Mouse (Mus musculus): ENCODE results near the gene Ctnna2. TPM values are rescaled to one million over a fixed set of nuclear protein-coding genes. Genes with fewer than 3 reads are reported as not detected.

Gene Ctnna2
- 0.62 and 2.0 TPM in 2 replicates for polyA plus RNA-seq (2015; fragmentation: Nextera tagmentation; extraction: Ambion mirVana)

DNA sequence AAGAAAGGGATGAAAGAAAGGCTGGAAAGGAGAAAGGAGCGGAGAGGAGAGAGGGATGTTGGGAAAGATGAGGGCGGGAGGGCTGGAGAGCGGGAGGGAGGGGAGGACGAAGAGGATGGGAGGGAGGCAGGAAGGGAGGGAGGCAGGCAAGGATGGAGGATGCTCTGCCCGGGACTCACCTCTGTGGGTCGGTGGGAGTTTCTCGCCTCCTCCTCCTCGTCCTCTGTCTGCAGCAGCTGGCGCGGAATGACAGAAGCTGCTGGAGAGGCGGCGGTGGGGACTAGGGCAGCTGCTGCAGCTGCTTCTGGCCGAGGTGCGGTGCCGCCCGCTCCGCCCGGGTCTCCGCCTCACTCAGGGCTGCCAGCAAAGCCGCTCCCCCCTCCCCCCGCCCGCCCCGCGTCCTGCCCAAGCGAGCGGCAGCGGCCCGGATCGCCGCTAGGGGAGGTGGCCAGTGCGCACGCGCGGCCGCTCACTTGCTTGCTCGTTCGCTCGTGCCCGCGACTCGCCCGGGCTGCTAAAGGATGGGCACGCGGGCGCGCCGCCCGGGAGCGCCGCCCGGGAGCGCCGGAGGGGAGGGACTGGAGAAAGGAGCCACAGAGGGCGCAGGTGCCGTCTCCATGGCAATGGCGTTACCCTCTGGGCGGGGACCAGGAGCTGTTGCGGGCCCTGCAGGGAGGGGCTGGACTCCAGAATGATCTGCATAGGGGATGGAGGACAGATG, at the start of gene Ctnna2:
Ctnna2 (minus strand) TSS at position 459 of the 721 bp plus-strand sequence.
- peaks cover 20% of the 10 kb centered on the region; the same call in 1 of the 2 replicates for H3K27me3 ChIP-seq
- H3K4me2 ChIP-seq, result peak within 1 kb of the TSS; percentile 91
- no peaks in the 10 kb centered on the region for H3K36me3 ChIP-seq
- H3K9ac ChIP-seq, result 0 out of 2 replicates have a peak within 1 kb of the TSS, but pooled peaks have one; percentile 7
- ATAC-seq (replicated peaks; ENCODE audit: low FRiP score), result peak; percentile 97
- H3K4me1 ChIP-seq, result peaks cover 8% of the 10 kb centered on the region; the same call in 1 of the 2 replicates
- peak within 1 kb of the TSS; percentile 54 for H3K4me3 ChIP-seq (replicated peaks)
- no peak within 1 kb of the TSS for H3K27ac ChIP-seq
- no peaks in the 10 kb centered on the region for H3K9me3 ChIP-seq (replicated peaks)
- under 1% methylated on average over 56 of the region's 58 CpGs for WGBS

DNA sequence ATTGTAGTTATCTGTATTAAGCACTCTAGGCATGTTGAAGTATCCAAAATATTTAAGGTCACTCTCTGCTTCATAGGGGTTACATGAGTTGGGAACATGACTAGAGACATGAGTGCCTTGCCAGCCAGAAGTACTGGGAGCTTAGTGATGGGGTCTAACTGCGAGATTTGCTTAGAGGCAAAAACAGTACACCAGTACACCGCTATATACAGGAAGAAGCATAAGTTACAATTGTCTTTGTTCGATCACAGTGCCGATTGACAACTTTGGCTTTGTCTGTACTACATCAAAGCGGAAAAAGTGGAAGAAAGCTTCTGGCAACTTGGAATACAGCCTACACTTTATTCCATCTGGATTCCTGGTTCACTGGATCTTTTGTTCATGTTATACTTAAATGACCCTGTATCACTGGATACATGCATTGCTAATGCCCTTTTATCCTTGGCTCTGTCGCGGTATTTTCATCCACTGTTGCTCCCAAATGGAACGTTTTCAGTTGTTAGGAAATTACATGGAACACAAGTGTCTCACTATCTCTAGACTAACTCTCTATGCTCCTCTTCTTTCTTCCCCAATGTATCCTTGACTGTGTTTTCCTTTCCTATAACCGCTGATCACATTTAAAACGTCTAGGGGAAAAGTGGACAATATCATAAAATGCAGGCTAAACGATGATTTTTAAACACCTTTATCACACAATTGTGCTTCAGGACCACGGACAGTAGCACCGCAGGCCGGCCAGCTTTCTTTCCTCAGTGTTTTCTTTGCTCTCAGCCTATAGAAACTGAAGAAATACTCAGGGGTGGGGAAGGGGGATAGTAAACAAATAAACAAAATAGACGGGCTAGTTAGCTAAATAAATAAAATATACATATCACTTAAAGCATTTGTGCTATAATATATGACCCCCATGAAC, 896 bp upstream of the Ctnna2 start:
- Histone ChIP-seq H3K4me2 (peak overlapping the region; percentile 91), H3K9me3 (replicated peaks) (no peaks in the 10 kb centered on the region), H3K4me1 (peaks cover 8% of the 10 kb centered on the region; the same call in 1 of the 2 replicates), H3K4me3 (replicated peaks) (peak overlapping the region; percentile 54), H3K27ac (no peak overlapping the region), H3K27me3 (peaks cover 20% of the 10 kb centered on the region; the same call in 1 of the 2 replicates), H3K36me3 (no peaks in the 10 kb centered on the region), H3K9ac (no peak overlapping the region)
- ATAC-seq (replicated peaks; ENCODE audit: low FRiP score), result no peak
- WGBS, result 17% methylated on average over 15 of the region's 15 CpGs

DNA sequence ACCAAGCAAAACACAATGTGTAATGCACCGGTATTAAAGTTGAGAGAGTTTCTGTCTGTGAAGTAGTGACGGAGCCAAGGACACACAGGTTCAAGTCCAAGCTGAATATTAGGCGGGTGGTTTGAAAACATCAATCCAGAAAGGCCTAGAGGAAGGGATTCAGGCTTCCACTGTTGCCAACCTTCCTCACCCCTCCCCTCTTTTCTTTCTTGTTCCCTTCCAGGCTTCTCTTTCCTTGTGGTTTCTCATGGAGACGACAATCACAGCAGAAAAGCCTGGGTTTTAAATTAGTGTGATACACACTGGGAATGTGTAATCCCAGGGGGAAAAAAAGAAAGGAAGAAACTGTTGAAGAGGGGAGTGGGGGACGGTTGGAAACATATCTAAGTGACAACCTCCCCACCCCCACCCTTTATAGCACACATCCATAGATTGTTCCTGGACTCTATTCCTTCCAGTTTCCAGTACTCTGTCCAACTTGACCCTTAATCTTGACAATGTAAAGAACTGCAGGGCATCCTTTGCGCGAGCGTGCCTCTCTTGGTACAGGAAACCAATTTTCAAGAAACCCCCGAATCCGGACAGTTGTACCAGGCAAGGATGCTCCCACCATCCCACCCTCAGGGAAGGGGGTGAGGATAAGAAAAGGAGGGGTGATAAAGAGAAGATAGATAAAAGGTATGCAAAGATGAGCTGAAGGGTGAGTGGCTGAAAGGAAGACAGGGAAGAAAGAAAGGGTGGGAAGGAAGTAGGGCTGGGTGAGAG, 841 bp downstream of the Ctnna2 start:
- Histone ChIP-seq H3K9me3 (replicated peaks) (no peaks in the 10 kb centered on the region), H3K27ac (no peak overlapping the region), H3K4me3 (replicated peaks) (peak overlapping the region; percentile 54), H3K36me3 (no peaks in the 10 kb centered on the region), H3K4me1 (peaks cover 8% of the 10 kb centered on the region; the same call in 1 of the 2 replicates), H3K27me3 (peaks cover 20% of the 10 kb centered on the region; the same call in 1 of the 2 replicates), H3K9ac (no peak overlapping the region), H3K4me2 (peak overlapping the region; percentile 91)
- ATAC-seq (replicated peaks; ENCODE audit: low FRiP score), result no peak
- 24% methylated on average over 10 of the region's 10 CpGs for WGBS

DNA sequence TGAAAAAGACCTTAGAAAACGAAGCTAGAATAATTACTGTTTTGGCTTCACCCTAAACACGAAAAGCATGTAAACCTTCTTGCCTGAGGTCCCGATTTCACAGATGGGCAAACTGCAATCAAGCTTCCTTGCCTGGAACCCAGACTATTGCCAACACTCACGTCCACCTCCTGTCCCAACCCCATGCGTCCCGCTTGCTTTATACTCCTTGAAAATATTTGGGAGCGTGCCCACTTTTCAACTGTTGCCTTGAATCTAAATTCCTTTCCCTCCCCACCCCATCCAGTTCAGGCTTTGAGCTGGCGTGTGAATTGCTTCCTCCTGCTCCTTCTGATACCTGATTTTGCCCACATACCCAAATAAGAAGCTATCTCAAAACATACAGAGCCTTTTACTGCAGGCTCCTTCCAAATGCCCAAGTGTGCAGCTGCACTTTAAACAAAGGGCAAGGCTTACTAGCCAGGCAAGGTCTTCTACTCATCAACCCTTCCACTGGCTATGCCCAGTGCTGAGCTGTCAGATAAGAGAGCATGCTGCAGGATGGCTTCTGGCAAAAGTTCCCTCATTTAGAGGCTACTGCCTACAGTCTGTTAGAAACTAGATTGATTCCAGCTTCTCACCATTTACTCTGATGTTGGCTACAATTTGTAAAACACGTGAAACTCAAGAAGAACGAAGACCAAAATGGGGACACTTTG, 8.8 kb downstream of the Ctnna2 start:
- WGBS, result 77% methylated on average over 10 of the region's 10 CpGs

DNA sequence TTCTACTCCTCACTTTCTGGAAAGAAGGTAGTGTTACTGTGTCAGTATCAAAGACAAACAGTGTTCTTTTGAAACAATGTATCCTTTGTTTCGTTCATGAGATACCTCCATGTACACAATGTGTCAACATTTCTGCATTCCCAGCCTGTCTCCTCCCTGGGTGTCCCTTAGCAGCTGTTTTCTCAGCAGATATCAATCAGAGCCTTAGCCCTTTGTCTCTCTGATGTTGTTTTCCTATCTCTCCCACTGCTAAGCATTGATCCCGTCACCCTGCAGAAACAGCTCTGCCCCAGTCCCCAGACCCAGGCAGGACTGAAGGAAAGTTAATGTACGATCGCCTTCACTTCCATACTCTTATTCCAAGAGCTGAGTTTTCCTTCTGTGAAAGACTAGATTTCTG, 9.7 kb downstream of the Ctnna2 start:
- no peak for ATAC-seq (replicated peaks; ENCODE audit: low FRiP score)
- Histone ChIP-seq H3K9me3 (replicated peaks) (no peaks in the 10 kb centered on the region), H3K27ac (no peak overlapping the region), H3K4me1 (no peaks in the 10 kb centered on the region), H3K36me3 (no peaks in the 10 kb centered on the region), H3K4me2 (no peak overlapping the region), H3K9ac (no peak overlapping the region), H3K27me3 (no peaks in the 10 kb centered on the region), H3K4me3 (replicated peaks) (no peak overlapping the region)
- WGBS, result 51% methylated on average over 4 of the region's 4 CpGs

More for the DNA sequence above, 8.8 kb downstream of the Ctnna2 start:
- H3K27ac ChIP-seq, result no peak overlapping the region
- H3K27me3 ChIP-seq, result no peaks in the 10 kb centered on the region
- no peak overlapping the region for H3K4me3 ChIP-seq (replicated peaks)
- no peak overlapping the region for H3K4me2 ChIP-seq
- no peak overlapping the region for H3K9ac ChIP-seq
- no peak for ATAC-seq (replicated peaks; ENCODE audit: low FRiP score)
- H3K9me3 ChIP-seq (replicated peaks), result no peaks in the 10 kb centered on the region
- H3K4me1 ChIP-seq, result no peaks in the 10 kb centered on the region
- no peaks in the 10 kb centered on the region for H3K36me3 ChIP-seq

DNA sequence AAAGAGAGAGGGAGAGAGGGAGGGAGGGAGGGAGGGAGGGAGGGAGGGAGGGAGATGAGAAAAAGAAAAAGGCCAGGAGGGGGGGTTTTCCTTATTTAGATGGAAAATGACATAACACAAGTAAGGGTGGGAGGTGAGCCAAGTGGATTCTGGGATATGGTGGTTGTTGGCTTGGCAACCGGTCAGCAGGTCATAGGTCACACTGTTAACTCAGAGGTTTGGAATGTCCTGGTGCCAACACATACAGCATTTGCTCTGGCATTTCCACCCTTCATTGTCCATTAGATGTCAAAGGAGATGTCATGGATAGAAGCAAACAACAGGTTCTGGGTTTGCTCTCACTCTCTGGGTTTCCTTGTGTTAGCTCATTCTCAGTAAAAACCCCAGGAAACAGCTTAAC, 17.5 kb downstream of the Ctnna2 start:
- Histone ChIP-seq H3K9ac (no peak overlapping the region), H3K36me3 (no peaks in the 10 kb centered on the region), H3K27ac (no peak overlapping the region), H3K9me3 (replicated peaks) (no peaks in the 10 kb centered on the region), H3K4me2 (no peak overlapping the region), H3K4me1 (no peaks in the 10 kb centered on the region), H3K4me3 (replicated peaks) (no peak overlapping the region), H3K27me3 (no peaks in the 10 kb centered on the region)
- 76% methylated on average over 1 of the region's 1 CpGs for WGBS
- ATAC-seq (replicated peaks; ENCODE audit: low FRiP score), result no peak

DNA sequence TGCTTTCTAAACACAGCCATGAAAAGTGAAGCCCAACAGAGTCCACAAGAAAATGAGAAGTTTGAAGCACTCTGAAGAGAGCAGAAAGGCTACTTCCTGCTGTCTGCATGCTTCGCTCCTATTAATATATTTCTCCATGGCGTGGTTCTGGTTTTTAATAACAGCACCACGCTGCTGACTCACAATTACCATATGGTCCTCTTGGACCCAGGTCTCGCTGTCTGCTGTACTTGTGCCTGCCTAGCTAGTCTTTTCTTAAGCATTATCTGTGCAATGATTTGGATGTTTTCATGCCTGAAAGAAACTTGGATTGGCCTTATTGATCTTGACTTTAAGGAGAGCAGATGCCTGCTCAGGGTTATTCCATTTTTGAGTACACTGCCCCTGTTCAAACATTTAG, 28.2 kb downstream of the Ctnna2 start:
- Histone ChIP-seq H3K4me3 (replicated peaks) (no peak overlapping the region), H3K4me2 (no peak overlapping the region), H3K27ac (no peak overlapping the region), H3K9ac (no peak overlapping the region), H3K36me3 (no peaks in the 10 kb centered on the region), H3K9me3 (replicated peaks) (no peaks in the 10 kb centered on the region), H3K27me3 (no peaks in the 10 kb centered on the region), H3K4me1 (no peaks in the 10 kb centered on the region)
- WGBS, result 79% methylated on average over 4 of the region's 4 CpGs
- no peak for ATAC-seq (replicated peaks; ENCODE audit: low FRiP score)

DNA sequence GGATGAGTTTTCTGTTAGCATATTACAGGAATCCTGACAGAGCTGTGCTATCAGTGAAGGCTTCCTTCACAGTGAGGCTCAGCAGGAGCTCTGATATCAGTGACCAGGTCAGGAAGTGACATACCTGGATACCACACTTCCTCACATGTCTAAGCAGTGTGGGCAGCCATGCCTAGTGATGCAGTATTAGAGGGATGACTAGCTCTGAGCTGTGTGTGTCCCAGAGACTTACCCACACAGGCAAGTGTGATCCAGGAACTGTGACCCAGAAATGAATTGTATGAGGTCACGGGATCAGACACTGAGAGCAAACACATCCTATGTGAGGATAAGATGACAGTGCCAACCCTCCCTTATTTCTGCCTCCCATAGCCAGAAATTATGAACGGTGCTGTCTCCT, 28.8 kb downstream of the Ctnna2 start:
- Histone ChIP-seq H3K4me2 (no peak overlapping the region), H3K9me3 (replicated peaks) (no peaks in the 10 kb centered on the region), H3K36me3 (no peaks in the 10 kb centered on the region), H3K4me3 (replicated peaks) (no peak overlapping the region), H3K27ac (no peak overlapping the region), H3K4me1 (no peaks in the 10 kb centered on the region), H3K9ac (no peak overlapping the region), H3K27me3 (no peaks in the 10 kb centered on the region)
- 73% methylated on average over 2 of the region's 2 CpGs for WGBS
- ATAC-seq (replicated peaks; ENCODE audit: low FRiP score), result no peak

DNA sequence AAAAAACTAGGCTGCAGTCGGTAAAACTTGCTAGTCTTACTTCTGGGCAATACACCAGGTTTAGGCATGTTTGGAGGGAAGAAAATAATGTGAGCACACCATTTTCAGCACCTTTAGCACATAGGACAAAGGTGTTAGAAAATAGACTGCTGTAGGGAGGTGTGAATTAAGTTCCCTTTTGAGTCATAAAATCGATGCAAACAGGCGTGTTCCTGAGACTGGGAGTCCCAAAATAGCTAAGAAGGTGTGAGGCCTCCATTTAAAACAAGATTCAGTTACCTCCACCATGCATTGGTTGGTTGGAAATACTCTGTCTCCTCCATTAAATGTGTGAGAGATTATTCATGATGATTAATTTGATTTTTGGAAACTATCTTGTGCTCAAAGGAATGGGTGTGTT, 50.1 kb downstream of the Ctnna2 start:
- H3K9ac ChIP-seq, result no peak overlapping the region
- H3K27me3 ChIP-seq, result no peaks in the 10 kb centered on the region
- H3K36me3 ChIP-seq, result no peaks in the 10 kb centered on the region
- WGBS, result 71% methylated on average over 3 of the region's 3 CpGs
- no peak overlapping the region for H3K27ac ChIP-seq
- no peak overlapping the region for H3K4me3 ChIP-seq (replicated peaks)
- ATAC-seq (replicated peaks; ENCODE audit: low FRiP score), result no peak
- no peaks in the 10 kb centered on the region for H3K4me1 ChIP-seq
- H3K9me3 ChIP-seq (replicated peaks), result no peaks in the 10 kb centered on the region
- H3K4me2 ChIP-seq, result no peak overlapping the region

DNA sequence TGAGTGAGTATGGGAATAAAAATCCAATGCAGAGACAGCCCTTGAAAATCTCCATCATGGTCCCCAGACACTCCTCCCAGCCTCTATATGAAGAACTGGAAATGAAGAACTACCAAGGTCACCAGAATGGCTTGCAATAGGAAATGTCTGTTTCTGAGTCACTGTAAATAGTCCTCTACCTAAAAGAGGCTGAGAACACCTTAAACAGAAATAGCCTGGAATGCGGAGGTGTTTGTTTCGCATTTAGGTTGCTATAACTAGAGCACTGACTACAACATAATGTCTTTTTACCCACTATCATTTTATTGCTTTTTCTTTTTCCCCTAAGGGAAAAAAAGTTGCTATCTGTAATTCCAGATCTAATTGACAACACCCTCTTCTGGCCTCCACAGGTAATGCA, 106.3 kb downstream of the Ctnna2 start:
- ATAC-seq (replicated peaks; ENCODE audit: low FRiP score), result no peak
- no peak overlapping the region for H3K9ac ChIP-seq
- no peak overlapping the region for H3K4me2 ChIP-seq
- no peaks in the 10 kb centered on the region for H3K4me1 ChIP-seq
- 98% methylated on average over 2 of the region's 2 CpGs for WGBS
- H3K27ac ChIP-seq, result no peak overlapping the region
- H3K27me3 ChIP-seq, result no peaks in the 10 kb centered on the region
- H3K4me3 ChIP-seq (replicated peaks), result no peak overlapping the region
- H3K9me3 ChIP-seq (replicated peaks), result no peaks in the 10 kb centered on the region
- H3K36me3 ChIP-seq, result no peaks in the 10 kb centered on the region

DNA sequence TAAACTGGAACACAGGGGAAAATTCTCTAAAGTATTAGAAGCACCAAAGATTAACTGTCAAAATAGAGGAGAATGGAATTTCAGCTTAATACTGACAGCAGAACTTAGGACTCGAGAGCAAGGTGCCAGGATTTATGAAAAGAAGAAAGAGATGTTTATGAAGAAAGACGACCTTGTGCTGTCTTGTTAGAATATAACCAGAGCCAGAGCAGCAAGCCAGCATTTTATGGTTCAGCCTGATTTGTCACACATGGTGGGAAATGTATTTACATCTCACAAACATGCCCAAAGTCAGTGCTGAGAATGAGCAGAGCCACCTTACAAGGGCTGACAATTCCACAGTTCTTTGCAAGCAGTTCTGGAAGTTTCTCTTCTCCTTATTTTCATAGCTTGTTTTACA, 110.2 kb downstream of the Ctnna2 start:
- H3K27me3 ChIP-seq, result no peaks in the 10 kb centered on the region
- no peak for ATAC-seq (replicated peaks; ENCODE audit: low FRiP score)
- no peak overlapping the region for H3K9ac ChIP-seq
- H3K36me3 ChIP-seq, result no peaks in the 10 kb centered on the region
- H3K4me2 ChIP-seq, result no peak overlapping the region
- H3K9me3 ChIP-seq (replicated peaks), result no peaks in the 10 kb centered on the region
- no peak overlapping the region for H3K4me3 ChIP-seq (replicated peaks)
- H3K27ac ChIP-seq, result no peak overlapping the region
- 29% methylated on average over 2 of the region's 2 CpGs for WGBS
- H3K4me1 ChIP-seq, result no peaks in the 10 kb centered on the region
